Mouse (Mus musculus) A20 (cell line): ENCODE data around the gene Ghr.

Source experiments
- DNase-seq: peaks from one replicate; pipeline ENCODE4 v3.0.0-alpha.2; 2011; ENCODE audit warnings: low read depth, low spot score

Gene Ghr

DNA sequence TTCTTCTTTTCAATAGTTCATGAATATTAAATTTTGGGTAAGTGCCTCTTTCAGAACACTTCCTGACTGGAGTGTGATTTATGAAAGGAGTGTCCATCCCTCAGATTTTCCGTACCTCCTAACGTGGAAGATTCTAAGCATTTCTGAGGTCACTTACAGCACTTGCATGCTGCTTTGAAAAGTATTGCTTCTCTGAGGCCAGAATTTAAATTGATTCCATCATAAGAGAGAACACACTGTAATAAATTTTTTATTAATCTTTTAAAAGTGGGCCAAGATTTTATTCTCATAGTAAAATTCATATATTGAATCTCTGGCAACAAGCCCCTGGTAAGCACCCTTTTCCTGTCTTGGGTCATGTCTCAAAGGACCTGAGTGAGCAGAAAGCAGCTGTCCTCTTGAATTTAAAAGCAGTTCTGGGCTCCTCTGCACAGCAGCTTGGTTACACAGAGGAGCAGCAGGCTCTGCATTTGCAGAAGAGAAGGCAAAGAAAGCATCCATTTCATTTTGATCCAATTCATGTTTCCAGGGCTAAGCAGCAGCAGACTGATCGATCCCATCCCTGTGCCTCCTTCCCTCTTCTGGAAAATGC, 46.9 kb downstream of the Ghr start:
- no peak for DNase-seq

DNA sequence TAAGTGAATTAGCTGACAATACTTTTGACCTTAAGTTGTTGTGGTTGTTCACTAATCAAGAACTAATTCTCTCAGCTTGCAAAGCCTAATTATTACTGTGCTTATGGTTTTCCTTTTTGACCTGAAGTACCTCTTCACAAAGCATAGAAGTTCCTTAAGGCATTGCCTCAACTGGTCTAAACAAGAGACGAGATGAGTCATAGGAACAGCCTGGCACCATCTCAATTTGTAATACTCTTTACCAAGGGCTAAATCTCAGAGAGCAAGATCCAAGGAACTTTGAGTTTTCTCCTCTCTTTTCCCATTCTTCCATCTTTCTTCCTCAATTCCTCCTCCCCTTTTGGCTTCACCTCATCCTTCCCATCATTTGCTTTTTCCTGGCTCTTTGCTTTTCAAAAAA, 69.3 kb downstream of the Ghr start:
- no peak for DNase-seq

DNA sequence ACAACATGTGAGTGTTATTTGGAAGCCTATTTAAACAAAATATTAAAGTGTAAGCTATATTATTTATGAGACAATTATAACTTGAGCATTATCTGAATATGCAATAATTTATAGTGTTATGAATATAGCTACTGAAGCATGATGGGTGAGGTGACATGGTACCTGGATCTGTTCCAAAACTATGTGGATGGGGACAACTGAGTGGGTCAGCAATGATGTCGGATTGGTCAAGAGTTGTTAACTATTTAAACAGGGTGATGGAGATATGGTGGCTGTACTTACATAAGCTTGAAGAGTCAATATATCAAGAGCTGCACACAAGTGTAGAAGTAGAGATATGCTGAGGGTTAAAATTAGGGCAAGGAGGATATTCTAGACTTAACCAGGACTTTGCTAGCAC, 70.9 kb downstream of the Ghr start:
- no peak for DNase-seq

DNA sequence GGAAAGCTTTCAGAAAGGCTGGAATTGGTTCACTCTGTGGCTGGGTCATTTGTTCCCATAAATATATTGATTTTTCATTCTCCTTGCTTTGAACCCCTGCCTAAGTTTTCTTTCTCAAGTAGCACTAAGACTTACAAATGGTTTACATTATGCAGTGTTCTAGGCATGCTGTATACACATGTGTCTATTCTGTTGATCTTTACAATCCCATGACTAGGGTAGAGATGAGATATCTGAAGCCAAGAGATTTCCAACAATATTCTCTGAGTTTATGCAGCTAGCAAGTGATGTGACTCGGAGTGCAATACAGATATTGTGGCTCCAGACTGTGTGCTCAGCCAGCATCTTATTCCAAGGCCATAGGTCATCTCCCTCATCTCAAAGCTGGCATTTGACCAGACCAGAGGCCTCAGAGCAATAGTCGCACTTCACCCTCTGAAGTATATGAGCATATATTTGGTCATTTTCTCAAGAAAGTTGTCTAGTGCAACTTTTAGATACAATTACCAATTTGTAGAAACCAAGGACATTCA, 71.6 kb downstream of the Ghr start:
- DNase-seq, result no peak

DNA sequence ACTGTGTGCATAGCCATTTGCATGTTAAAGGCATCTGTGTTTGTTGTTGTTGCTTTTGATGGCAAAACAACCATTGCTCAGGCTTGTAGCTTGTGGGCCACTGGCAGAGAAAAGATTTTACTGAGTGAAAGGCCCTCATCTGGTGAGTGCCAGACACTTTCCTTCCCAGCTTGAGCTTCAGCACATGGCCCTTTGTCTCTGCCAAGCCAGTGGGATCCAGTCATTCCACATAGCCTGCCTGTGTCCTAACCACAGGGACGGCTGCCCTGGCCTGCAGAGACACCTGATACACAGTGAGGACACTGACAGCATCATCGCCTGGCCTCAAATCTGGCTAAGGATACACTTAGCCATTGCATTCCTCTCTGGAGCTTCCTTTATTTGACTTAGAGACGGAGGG, 74.2 kb downstream of the Ghr start:
- DNase-seq, result no peak

DNA sequence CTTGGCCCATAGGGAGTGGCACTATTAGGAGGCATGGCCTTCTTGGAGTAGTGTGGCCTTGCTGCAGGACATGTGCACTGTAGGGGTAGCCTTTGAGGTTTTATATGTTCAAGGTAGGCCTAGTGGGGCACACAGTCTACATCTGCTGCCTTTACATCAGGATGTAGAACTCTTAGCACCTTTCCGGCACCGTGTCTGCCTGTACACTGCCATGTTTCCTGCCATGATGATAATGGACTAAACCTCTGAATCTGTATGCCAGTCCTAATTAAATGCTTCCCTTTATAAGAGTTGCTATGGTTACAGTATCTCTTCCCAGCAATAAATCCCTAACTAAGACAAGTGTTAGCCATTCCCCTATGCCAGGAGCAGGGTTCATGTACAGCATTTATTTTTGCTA, 76.0 kb downstream of the Ghr start:
- no peak for DNase-seq

DNA sequence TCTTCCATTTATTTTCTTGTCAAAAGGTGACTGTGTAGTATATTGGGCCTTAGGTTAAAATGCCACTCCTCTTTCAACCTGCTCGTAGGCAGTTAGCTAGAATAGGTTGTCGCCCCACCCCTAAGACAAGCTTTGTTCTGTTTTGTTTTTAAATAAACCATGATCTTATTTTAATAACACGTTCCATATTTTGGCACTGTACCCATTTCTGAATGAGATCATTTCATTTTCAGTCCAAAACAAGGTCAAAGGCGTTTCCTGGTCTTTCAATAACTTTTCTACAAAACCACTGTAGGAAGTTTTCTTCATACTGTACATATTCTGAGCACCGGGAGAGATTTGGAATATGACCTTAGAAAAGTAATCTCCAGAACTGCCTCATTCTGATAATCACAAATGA, 78.6 kb downstream of the Ghr start:
- no peak for DNase-seq

DNA sequence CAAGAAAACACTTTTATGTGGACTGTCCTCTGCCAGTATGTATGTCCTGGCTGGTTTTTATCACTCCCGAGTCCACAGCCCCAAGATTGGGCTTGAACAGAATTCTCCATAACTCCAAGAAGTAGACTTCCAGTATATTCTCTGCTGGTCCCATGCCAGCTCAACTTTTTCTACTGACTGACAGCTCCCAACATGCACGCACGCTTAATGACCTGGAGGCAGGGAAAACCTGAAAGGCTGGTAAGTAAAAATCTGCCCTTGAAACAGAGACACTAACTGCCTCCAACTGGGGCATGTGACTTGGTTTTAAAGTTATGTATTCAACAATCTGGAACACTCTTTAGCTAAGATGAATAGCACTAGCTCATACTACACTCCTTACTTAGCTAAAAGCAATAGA, 81.6 kb downstream of the Ghr start:
- DNase-seq, result no peak

DNA sequence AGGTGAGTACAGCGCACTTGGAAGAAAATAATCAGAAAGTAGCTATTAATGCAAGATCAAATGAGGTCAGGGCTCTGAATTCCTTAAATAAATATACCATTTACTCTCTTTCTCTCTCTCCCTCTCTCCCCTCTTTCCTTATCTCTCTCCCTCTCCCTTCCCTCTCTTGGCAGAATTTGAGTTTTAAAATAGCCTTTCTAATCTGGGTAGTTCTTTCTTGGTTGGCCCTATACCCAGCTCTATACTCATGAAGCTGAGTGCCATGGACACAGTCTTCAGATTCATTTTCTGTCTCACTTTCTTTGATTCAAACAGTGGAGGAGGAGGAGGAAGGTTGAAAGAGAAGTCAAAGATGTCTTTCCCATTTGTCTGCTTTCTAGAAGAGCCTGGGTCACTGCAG, 84.3 kb downstream of the Ghr start:
- DNase-seq, result no peak

DNA sequence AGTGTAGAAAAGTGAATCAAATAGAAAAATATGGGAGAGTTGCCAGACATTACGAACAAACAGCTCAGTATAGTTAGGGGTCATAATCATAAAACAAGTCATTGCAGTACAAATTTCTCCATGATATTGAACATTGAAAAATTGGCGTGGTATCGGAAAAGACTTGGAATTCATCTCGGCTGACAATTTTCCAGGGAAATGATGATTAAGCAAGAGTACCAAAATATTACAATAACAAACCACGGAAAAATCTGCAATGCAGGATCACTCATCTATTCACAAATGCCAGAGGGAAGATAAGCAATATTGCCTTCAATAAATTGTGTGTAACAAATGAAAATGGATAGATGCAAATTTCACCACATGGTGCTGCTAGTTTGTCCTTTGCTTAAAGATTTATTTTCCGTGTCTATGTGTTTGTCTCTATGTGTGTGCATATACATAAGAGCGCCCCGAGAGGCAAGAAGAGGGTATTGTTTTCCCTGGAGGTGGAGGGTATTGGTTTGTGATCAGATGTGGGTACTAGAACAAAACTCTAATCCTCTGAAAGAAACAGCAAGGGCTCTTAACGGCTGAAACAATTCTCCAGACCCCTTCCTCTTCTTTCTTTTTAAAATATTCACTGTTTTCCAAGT, 85.2 kb downstream of the Ghr start:
- no peak for DNase-seq

DNA sequence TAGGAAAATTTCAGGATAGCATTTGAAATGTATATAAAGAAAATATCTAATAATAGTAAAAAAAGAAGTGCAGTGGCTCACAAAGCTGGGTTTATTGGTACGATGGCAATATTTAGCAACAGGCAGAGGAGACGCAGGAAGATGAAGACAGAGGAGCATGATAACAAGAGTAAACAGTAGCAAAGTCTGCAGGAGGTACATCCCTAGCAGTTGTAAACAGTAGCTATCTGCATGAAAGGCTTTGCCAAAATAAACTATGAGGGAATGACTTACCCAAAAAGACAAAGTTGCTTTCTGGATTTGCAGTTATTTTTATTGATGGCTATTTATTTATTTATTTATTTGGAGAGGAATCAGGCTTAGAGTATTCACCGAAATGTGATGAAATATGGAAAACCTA, 92.4 kb downstream of the Ghr start:
- DNase-seq, result no peak

DNA sequence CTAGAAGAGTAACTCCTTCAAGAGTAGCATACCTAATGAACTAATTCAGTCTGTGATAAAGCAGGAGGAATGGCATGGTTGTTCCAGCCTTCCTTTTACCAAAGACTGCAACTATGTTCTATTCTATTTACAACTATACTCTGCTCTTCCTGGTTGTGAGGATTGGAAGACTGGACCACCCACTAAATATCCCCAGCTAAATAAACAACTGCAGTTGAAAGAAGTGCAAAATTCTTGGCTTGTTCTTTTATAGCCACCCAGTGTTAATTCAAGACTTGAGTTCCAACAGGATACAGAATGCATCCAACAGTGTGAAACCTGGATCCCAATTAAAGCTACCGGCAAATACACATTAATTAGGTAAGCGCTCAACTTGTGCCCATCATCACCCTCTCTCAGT, 93.3 kb downstream of the Ghr start:
- no peak for DNase-seq

DNA sequence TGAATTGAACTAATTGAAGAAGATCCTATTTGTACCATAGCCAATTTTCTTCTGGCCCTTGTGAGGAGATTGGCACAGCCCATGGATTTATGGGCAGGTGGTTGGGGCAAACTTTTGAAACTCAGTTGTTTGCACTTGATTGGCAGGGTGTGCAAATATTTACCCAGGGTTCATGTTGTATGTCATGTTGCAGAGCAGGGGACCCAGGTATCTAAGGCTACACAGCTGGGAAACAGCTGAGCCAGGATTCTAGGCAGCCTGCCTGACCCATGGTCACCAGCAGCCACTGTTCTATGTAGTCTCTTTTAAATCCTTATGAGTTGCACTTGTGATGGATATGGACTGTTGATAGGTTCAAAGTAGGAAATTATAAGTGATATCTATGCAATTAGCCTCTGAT, 94.1 kb downstream of the Ghr start:
- DNase-seq, result no peak

DNA sequence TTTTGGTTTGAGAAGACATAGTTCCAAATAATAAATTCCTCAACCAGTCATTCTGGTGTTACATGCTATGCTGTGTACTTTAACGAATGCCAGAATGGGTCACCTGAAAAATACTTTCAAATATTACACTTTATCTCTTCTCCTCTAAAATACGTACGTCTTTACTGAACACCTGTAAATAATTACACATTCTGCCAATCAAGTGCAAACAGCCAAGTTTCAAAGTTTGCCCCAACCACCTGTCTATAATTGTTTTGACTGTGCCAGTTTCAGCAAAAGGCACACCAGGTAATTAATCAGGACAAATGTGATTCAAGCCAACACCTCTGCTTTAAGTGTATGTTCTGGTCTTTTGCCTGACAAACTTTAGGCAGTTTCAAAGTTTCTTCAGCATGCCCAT, 94.7 kb downstream of the Ghr start:
- no peak for DNase-seq

DNA sequence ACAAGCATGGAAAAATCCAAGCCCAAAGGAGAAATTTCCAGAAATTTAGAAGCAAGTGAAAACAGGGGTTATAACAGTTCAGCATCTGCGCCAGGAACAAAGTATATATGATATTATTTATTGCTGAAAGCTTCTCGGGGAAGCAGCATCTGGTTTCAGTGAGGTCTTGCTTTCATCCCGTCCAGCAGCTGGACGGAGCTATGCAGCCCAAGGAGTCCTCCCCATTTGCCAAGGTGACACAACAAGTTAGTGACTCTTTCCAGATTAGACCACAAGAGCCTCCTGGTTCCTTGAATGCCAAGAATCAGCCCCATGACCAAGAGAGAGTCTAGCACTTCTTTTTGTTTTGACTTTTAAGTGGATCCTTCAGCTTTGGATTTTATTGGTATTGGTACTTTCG, 96.6 kb downstream of the Ghr start:
- no peak for DNase-seq

DNA sequence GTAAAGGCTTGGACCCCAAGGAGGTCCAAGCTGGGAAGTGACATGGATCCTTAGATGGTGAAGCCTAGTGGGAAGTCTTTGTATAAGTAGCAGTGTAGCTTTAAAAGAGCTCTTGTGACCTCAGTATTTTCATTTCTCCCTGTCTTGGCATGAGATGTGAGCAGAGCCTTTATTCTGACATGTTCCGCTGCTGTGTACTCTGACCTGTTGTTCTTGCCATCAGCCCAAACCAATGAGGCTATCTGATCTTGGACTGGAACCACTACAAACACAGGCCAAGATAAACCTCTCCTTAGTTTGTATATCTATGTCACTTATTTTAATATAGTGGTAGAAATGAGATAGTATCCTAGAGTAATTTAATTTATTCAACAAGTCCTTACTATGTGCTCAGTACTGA, 97.9 kb downstream of the Ghr start:
- no peak for DNase-seq

DNA sequence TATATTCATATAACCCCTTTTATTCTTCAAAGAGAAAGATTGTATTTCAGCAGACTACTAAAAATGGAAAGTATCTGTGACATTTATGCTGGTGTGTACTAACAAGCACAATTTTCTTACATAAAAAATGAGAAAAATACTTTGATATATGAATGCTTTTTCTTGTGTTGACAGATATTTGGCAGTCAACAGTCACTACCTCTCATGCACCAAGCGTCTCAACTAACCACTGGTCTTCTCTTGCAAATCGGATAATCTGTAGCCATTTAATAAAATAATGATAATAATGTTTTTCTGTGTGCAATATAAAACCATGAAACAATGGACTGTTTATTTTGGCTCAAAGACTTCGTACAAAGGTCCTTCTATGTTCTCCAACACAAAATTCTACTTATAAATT, 99.8 kb downstream of the Ghr start:
- DNase-seq, result no peak

DNA sequence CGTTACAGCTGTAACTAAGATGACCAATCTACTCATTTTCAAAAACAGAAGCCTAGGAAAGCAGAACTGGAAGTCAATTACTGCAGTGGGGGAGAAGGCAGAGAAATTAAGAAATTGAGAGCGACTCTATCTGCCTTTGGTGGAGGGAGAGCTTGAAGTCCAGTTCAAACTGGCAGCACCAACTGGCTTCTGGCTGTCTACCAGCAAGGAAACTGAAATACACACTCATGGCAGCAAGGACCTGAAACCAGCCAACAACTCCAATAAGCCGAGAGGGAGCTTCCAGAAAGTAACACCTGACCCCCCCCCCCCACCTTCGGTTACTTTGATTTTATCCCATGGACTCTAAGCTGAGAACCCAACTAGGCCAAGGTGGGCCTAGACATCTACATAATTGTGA, 114.1 kb downstream of the Ghr start:
- DNase-seq, result no peak

DNA sequence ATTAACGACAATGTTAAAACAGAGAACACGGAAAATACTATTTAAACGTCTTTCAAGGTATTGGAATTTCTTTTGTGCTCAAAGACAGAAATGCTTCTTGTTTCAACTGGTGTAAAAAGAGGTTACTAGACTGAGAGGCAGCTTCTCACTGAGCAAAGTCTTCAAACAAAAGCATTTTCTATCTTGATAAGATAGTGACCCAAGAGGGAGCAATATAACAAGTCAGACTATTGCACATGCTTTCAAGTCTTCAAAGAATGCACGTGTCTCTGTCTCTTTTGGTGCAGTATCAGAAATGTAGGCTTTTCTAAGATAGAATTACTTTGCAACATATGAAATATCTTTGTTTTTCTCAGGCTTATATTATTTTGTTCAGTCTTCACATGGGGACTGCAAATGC, 116.7 kb downstream of the Ghr start:
- DNase-seq, result no peak

DNA sequence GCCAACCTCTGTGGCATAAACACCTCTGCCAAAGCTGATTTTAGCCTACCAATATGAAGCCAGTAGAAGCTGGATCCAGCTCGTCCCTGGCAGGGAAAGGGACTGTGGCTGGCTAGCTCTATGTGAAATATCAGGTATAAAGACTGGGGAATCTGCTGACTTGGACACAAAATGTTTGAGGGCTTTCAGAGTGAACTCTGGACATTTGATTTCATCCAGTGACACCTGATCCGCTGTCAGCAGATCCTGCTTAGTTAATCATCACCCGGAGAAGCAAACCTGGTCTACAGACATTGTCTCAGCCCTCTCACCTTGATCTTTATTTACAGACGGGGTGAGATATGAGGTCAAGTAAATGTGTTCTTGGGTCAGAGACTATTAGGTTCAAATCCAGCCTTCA, 118.5 kb downstream of the Ghr start:
- no peak for DNase-seq

DNA sequence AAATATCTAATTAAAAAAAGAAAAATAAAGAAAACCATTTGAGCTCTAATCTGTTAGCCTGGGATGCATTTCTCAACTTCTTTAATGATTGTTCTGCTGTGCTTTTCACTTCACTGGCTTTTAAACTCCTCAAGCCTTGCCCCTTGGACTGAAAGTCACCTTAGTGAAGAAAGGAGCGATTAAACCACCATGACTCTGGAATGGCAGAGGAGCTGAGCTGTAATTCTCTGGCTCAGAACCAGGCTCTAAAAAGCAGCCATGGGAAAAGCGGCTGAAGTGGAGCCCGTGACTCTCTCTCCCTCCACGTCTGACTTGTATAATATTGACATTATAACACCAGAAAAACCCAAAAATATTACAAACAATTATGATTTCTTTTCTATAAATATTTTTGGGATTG, 126.7 kb downstream of the Ghr start:
- DNase-seq, result no peak

DNA sequence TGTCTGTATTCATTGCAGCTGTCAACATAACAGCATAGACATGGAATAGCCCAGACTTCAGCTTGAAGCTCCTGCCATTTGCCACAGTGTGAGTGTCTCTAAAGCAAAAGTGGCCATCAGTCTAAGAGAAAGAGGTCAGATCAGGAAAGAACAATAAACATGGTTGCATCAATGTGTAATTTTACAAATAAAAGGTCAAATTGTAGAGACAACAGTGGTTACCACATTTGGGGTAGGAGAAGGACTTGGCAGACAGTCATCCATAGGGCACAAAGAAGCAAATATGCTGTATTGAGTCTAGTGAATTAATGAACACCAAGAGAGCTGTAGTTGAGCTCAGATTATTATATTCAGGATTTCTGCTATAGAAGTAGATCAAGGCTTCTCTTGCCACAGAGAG, 127.7 kb downstream of the Ghr start:
- DNase-seq, result no peak

DNA sequence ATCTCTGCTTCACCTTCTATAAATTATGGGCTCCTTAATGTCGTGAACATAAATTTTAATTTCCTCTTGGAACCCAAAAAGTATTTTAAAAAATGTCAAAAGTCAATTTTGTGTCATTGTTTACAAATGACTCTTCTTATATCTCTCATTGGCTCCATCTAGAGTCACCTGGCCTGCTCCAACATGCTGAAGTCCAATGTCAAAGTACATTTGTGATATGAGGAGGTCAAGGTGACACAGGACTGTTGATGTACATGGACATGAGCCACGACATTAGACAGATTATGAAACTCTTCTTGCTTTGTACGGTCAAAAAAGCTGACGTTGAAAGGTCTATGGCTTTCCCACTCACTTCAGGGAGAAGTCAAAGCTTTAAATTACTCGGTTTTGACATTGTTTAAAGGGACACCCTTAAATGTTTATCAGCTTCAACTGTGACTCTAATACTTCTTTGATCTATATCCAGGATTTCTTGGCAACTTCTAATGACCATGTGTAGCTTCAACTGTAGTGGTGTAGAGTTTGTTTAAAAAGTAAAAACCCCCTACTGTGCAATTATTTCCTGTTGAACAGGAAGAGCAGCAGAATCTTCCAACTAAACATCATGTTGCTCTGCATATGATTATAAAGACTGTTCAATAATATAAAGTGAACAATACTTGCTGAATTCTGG, 131.1 kb downstream of the Ghr start:
- DNase-seq, result no peak
